Mouse (Mus musculus) left cerebral cortex, adult 2 months (tissue): ENCODE results near the gene Syne4. TPM values are rescaled to one million over a fixed set of nuclear protein-coding genes. Genes with fewer than 3 reads are reported as not detected.

Experiments
- DNase-seq, 2 experiments: peaks; one replicate each; pipeline ENCODE4 v3.0.0; 2021 to 2022; ENCODE audit warnings: low spot score in 2 of 2, mixed read lengths in 1 of 2; ENCODE audit errors: extremely low spot score in 1 of 2
- H3K27ac ChIP-seq: fragments of 200-600 bp; 2 replicates; pipeline ENCODE4 v1.8.1; 2022
- H3K4me3 ChIP-seq: fragments of 200-600 bp; 2 replicates; pipeline ENCODE4 v1.8.1; 2022
- CTCF ChIP-seq: fragments of 200-600 bp; IDR thresholded peaks from 2 replicates; pipeline ENCODE4 v1.8.1; 2022; ENCODE audit warnings: antibody characterized with exemption, mild to moderate bottlenecking, moderate library complexity
- intact Hi-C: fragments of 180-260 bp; cut with DNase I; formaldehyde crosslinking; loops from one replicate; pipeline ENCODE4 v1.15.1; 2025
- total RNA-seq, 2 experiments: library from RNA; stranded (reverse); gene quantifications; 2 replicates each; pipeline ENCODE4 v1.2.3; 2021

The Syne4 gene
- total RNA-seq, 2 experiments from 2014 or later, result 8.8 to 19.2 TPM

DNA sequence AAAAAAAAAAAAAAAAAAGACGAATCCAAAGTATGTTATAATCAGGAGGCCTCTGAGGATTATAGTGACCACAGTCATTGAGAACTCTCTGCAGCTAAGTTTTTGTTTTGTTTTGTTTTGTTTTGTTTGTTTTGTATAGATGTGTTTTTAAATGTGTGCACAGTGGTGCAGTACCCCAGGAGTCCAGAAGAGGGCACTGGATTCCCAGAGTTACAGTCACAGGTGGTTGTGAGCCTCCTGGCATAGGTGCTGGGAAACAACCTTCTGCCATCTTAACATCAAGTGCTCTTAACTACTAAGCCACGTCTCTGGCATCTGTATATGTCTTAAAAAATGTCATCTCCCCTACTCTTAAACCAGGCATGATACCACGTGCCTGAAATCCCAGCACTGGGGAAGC is 13.7 kb upstream of the Syne4 start:
- no peak overlapping the region for H3K4me3 ChIP-seq
- no peak for DNase-seq
- intact Hi-C loops, result no loop called here
- TF ChIP-seq CTCF, result peak; percentile 75
- no peak overlapping the region for H3K27ac ChIP-seq

DNA sequence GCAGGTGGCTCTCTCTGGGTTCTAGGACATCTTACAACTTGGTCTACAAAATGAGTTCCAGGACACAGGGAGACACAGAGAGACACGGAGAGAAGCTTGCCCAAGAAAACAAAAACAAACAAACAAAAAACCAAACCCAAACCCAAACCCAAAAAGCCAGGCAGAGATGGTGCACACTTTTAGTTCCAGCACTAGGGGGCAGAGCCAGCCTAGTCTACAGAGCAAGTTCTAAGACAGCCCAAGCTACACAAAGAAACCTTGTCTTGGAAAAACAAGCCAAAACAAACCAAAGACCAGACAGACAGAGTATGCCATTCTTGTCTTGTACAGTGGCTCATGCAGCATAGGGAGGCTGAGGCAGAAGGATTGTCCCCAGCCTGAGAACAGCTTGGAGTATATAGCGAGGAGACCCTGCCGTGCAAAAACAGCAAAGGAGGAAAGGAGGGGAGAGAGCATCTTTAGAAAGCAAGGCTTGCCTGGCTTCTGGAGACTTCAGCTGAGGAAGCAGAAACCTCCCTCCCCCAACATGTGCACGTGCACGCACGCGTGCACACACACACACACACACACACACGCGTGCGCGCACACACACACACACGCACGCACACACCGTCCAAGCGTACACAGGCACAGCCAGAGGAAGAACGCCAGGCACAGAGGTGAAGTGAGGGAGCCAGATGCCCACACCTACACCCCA is 8.4 kb upstream of the Syne4 start:
- peak; percentile 58 for TF ChIP-seq CTCF
- DNase-seq, result no peak

DNA sequence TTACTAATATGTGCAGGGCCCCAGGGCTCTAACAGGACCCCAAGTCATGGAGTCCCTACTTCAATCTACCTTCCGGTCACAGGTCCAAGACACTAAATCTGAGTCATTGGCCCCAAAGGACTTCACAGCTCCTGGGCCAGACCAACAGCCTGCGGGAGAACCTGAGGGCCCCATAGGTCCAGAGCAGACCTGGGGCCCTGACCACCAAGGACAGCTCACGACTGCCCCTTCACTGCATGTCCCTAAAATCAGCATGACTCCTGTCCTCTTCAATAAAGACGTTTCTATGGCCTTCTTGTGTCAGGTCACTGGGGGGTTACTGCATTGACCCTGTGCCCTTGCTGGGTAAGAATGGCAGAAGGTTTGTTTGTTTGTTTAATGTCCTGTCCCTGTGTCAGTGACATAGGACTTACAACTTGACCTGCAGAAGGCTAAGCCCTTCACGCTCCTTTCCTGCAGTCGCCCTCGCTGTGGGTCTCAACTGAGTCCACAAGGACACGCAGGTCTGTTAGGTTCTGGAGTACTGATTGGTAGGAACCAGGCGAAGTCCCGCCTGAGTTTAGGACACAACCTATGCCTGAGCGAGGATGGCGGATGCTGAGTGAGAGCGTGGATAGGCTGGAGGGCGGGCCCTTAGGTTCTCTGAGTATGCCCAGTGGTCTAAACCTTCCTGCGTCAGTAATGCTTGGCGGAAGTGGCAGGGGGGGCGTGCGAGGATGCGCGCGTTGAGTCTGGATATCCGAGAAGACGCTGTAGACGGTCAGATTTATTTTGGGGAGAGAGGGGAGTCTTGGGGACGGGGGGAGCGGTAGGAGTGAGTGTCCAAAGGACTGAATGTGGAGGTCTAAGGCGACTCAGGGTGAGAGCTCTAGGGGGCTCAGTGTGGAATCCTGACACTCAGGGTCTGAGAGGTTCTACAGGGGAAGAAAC is 6.3 kb upstream of the Syne4 start, which contains the start of gene Alkbh6:
Gene Alkbh6, plus strand, starts transcription at position 642 of the 930 bp plus-strand sequence.
- DNase-seq, result peak; percentile 90 to 93
- TF ChIP-seq CTCF, result no peak; the same call in none of the 2 replicates
- intact Hi-C loops, result no loop called here
- Histone ChIP-seq H3K4me3 (peak within 1 kb of the TSS; percentile 72), H3K27ac (peak within 1 kb of the TSS; percentile 80)

More for the DNA sequence above, 8.4 kb upstream of the Syne4 start:
- intact Hi-C loops, result no loop called here
- Histone ChIP-seq H3K4me3 (no peak overlapping the region), H3K27ac (no peak overlapping the region)

DNA sequence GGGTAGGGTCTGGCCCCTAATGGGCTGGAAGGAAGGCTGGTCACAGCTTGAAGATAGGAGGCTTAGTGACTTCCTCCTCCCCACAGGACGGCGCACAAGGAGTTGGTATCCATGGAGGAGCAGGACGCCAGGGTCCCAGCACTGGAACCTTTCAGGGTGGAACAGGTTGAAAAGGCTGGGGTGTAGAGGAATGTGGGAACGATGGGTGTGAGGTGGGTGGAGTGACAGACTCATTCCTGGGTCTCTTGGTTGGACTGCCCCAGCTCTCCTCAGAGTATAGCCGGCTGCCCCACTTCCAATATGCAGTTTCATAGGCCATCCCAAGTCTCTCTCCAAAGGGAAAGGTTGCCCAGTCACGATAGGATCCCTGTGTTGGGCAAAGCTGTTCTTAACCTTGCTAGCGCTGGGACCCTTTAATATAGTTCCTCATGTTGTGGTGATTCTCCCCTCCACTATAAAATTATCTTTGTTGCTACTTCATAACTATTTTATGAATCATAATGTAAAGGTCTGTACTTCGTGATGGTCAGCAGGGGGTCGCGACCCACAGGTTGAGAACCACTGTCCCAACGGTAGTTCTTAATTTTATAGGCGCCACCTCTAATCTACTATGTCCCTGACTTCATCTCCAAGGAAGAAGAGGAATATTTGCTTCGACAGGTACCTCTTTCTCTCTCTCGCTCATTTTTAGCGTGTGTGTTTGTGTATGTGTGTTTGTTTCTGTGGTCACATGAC is 5.0 kb upstream of the Syne4 start:
- Histone ChIP-seq H3K4me3 (peak overlapping the region; percentile 72), H3K27ac (no peak overlapping the region)
- no peak for DNase-seq
- intact Hi-C loops, result no loop called here
- no peak for TF ChIP-seq CTCF

DNA sequence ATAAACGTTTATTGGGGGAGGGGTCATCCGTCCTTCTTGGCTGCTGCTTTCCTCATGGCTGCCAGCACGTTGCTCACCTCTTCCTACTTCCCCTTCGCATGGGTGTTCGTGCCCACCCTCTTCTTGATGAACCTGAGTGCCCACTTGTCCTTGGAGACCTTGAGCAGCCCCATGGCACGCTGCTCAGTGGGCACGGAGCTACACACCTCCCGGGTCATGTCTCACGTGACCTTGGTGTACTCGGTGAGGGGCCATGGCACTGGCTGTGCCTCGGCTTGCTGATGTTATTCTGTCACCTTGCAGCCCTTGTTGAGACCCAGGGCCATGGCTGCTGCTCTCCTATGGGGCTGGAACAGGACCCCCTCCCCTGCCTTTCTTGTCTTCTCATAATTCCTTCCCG is 4.5 kb upstream of the Syne4 start:
- intact Hi-C loops, result no loop called here
- DNase-seq, result no peak
- no peak overlapping the region for H3K27ac ChIP-seq
- TF ChIP-seq CTCF, result no peak
- H3K4me3 ChIP-seq, result no peak overlapping the region

DNA sequence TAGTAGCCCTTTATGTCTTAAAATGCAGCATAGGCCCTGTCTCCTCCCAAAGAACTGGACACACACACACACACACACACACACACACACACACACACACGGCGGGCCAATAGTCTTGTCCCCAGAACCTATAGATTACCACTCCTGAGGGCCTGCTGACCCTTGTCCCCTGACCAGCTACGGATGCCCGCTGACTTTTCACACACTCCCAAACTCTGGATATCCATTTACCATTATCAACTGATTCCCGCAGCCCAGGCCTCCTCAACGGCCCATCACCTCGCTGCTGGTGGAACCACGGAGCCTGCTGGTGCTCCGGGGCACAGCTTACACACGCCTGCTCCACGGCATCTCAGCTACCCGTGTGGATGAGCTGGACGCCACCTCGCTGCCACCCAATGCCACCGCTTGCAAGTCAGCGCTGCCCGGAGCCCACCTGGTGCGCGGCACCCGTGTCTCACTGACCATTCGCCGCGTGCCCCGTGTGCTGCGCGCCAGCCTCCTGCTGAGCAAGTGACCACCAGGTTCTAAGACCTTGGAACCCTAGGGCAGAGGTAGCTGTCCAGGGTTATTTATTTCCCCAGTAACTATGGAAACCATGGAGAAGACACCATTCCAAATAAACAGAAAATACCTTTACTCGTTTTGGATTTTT is 814 bp upstream of the Syne4 start:
- intact Hi-C loops, result no loop called here
- DNase-seq, result no peak
- no peak overlapping the region for H3K4me3 ChIP-seq
- no peak for TF ChIP-seq CTCF
- no peak overlapping the region for H3K27ac ChIP-seq

DNA sequence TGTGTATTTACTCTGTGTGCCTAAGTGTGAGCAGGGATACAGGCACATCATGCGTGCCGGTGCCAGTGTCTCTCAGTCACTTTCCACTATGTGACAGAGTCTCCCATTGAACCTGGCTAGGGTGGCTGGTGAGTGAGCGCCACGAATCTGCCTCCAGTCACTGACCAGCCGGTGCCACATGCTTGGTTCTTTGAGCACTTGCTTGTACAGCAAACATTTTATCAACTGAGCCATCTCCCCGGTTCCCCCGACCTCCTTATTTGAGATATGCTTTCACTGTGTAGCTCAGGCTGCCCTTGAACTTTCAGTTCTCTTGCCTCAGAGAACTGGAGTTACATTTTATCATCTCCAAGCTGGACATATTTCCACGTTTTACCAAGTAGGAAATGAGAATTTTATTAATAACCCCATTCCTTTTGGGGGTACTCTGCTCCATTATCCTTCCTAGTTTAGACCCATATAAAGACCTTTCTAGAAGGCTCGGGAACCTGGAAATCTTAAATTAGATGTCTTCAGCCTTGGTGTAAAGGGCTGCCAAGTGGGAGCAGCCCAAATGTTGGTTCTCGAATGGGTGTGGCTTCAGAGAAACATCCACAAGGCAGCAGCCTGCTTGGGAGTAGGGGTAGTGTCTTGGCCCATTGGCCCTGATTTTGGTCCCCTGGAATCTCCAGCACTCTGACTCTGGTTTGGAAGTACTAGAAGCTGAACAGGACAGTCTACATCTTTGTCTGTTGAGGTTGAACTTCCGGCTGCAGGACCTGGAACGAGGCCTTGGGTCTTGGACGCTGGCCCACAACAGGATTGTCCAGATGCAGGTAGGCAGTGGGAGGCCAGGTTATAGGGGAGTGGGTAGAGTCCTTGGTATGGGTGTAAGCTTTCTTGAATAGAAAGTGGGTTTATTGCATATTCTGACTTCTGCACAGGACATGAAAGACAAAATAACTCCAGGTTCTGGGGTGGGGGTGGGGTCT is 1.2 kb downstream of the Syne4 start:
- intact Hi-C loops, result no loop called here
- DNase-seq, result no peak
- no peak overlapping the region for H3K4me3 ChIP-seq
- TF ChIP-seq CTCF, result no peak
- no peak overlapping the region for H3K27ac ChIP-seq

DNA sequence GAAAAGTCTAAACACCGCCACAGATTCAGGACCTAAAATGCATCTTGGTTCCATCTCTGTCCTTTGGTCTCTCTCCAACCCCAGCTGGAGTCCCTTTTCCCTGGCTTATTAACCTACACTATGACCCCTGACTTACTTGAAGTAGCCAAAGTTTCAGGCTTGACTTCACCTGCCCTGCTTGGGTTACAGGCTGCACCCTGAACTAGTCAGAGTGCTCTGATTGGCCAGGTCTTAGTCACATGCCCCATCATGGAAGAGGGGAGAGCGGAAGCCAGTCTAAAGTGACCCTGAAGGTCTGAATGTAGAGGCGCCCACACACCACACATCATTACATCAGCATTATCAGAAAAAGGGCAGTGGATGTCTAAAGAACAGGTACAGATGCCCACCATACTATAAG is 3.5 kb downstream of the Syne4 start:
- Histone ChIP-seq H3K4me3 (no peak overlapping the region), H3K27ac (no peak overlapping the region)
- TF ChIP-seq CTCF, result no peak
- no peak for DNase-seq
- intact Hi-C loops, result no loop called here

DNA sequence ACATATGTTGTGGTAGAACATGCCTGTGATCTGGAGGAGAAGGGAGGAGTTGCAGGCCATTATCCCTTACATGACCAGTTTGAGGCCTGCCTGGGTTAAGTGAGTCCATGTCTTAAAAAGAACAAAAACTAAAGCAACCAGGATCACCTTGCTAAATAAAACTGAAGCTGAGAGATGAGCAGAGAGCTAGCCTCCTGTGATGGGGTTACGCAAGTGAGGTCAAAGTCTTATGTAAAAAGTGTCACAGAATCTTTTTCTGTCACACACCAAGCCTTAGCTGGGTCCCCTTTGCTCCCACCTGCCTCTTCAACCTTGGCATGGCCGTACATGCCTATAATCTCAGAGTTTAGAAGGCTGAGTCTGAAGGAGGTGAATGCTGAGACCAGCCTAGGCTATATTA is 6.3 kb downstream of the Syne4 start:
- peak overlapping the region; percentile 98 for H3K4me3 ChIP-seq
- H3K27ac ChIP-seq, result peak overlapping the region; percentile 93; the same call in 1 of the 2 replicates
- TF ChIP-seq CTCF, result no peak
- DNase-seq, result no peak
- intact Hi-C loops, result no loop called here

DNA sequence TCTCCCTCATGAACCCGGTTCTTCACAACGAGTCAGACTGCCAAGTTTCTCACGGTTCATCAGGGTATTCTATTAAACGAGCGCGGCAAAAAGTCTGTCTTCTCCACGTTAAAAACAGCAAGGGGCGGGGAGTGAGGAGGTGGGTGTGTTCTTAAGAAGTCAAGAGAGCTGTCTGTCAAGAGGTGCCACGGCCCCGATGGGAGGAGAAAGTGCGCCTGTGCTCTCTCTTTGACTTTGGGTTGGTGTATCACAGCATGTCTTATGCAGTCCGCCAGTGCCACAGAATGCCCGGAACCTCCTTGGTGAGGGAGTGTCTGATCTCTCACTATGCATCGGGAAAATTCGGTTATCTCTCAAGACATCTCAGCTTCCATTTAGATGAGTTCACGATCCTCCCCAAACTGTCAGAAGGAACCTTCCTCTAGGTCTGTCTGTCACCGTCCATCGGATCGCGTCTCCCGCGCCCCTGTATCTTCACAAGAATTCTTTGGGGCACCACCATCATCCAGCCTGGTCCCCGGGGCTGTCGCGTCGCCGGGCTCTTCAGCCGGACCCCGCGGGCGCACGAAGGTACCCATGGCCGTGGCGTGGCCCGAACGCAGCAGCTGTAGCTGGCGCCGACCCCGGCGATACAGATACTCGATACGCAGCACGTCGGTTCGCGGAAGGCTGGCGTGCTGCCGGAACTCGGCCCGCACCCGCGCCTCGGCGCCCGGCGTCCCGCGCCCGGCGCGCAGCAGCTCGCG is 7.1 kb downstream of the Syne4 start, which contains the start of gene E130208F15Rik:
Gene E130208F15Rik, plus strand, starts transcription at position 202 of the 746 bp plus-strand sequence.
- peak; percentile 63 to 67 for DNase-seq
- Histone ChIP-seq H3K4me3 (peak within 1 kb of the TSS; percentile 98), H3K27ac (peak within 1 kb of the TSS; percentile 93)
- no peak for TF ChIP-seq CTCF
- intact Hi-C loops, result no loop called here
